Mouse (Mus musculus) liver, embryonic 14.5 days (tissue): ENCODE data around the gene Cyp46a1.

ENCODE experiments used
- CTCF ChIP-seq: IDR thresholded peaks from 2 replicates; pipeline ENCODE4 v1.5.1; 2016; ENCODE audit warnings: antibody characterized with exemption, low read depth, control low read depth
- EP300 ChIP-seq: IDR thresholded peaks from 2 replicates; pipeline ENCODE4 v1.6.1; 2016; ENCODE audit warnings: antibody characterized with exemption, low read depth

DNA sequence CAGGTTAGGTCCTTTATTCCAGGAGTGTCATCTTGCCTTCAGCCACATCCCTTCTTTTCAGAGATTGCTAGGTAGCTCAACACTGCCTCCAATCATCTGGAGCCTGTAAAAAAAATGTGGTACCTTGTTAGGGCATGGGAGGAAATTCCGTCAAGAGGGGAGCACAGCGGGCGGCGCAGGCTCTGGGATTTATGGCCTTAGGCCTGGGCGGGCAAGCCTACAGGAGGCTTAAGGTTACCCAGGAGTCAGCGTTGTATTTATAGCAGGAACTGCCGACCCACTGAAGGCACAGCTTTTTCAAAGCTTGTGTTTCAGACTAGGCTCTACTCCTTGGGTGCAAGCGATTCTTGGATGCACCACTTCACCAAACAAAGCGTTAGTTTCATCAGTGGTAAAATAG, 39.4 kb downstream of the Cyp46a1 start:
- TF ChIP-seq CTCF (no peak), EP300 (no peak)
